Mouse (Mus musculus) adrenal gland, postnatal 0 days (tissue): Measurements from ENCODE around the gene Tespa1. TPM values are rescaled to one million over a fixed set of nuclear protein-coding genes. Genes with fewer than 3 reads are reported as not detected.

Source experiments
- polyA plus RNA-seq: library from polyadenylated mRNA; unstranded; fragments of >200 nt; fragmentation: Nextera tagmentation; extraction: Ambion mirVana; gene quantifications from 2 replicates; pipeline ENCODE4 v1.2.1, GENCODE M21; 2015

Gene Tespa1
- polyA plus RNA-seq = 0.90 TPM in 2 replicates

DNA sequence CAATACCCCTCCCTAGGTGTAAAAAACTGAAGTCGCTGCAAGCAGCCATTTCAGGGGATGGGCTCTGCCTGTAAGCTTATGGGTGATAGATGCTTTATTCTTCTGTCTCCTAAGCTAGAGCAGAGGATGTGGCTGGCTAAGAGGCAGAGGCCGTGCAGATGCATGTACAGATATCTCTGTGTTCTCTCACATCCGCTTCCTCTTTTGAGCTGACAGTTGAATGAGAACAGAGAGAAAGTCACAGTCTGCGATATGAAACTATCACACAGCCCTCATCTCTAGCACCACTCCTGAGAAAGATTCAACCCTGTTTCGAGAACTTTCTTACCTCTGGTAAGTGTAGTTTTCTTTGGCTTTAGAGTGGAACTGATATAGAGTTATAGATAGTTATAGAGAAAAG, at the start of gene Tespa1:
Tespa1 (plus strand) TSS at position 234 of the 400 bp plus-strand sequence.

DNA sequence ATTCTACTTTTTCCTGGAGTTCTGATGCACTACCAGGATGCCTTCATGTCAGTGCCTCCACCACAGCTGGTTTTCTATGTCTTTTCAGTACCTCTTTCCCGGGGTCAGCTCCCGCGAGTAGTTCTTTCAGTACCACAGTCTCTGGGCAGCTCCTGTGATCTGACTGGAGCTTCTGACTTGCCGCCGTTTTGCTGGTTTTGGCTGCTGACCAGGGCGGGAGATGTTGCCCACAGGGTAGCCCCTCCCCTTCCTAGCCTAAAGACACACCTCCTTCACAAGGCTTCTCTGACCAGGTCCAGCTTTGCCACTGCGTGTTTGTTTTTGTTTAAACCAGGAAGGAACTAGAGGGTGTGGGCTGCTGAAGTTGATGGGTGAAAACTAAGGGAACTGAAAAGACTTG, 42.6 kb upstream of the Tespa1 start, which contains the start of gene Neurod4:
Neurod4 (minus strand) TSS at position 175 of the 400 bp plus-strand sequence.

DNA sequence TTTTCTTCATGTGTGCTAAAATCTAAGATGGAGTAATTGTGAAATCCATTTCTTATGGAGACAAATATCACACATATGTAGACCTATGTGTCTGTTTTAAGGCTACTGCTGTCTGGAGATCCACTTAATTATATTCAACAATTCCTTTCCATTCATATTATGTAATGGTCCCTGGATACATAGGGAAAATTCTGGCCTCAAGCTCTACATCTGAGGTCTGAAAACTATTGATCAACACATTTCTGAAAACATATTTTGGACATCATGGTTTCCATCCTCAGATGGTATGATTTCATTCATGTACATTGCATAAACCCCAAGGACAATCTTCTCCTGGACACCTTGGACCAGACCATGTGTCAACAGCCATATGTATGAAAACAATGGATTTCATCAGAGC, 71.6 kb downstream of the Tespa1 start, which contains the start of gene Vmn2r84:
Vmn2r84 (minus strand) TSS at position 101 of the 400 bp plus-strand sequence.

Other genes starting within 250 kb of the Tespa1 start
- not detected in 2 replicates for gene Olfr823, start 207.5 kb upstream of the Tespa1 start, polyA plus RNA-seq
- gene Olfr824, start 192.9 kb upstream of the Tespa1 start, polyA plus RNA-seq = 0.03 TPM in 1 of 2 replicates, not detected in the other
- gene Olfr825, start 156.1 kb upstream of the Tespa1 start, polyA plus RNA-seq = not detected in 2 replicates
- gene Olfr826, start 138.7 kb upstream of the Tespa1 start, polyA plus RNA-seq = not detected in 2 replicates
- not detected in 2 replicates for gene Olfr827, start 108.5 kb upstream of the Tespa1 start, polyA plus RNA-seq
- 0.06 and 0.18 TPM in 2 replicates for gene Neurod4, start 42.6 kb upstream of the Tespa1 start, polyA plus RNA-seq
- not detected in 2 replicates for gene Vmn2r84, start 71.5 kb downstream of the Tespa1 start, polyA plus RNA-seq
- not detected in 2 replicates for gene Vmn2r85, start 106.8 kb downstream of the Tespa1 start, polyA plus RNA-seq
- gene Vmn2r86, start 133.2 kb downstream of the Tespa1 start, polyA plus RNA-seq = not detected in 2 replicates
- not detected in 2 replicates for gene Vmn2r87, start 174.5 kb downstream of the Tespa1 start, polyA plus RNA-seq